Mouse (Mus musculus) gastrocnemius, postnatal 10 days (tissue): ENCODE results near the gene Cbl. TPM values are rescaled to one million over a fixed set of nuclear protein-coding genes. Genes with fewer than 3 reads are reported as not detected.

Experiments used
- DNase-seq: peaks from one replicate; pipeline ENCODE4 v3.0.0; 2021; ENCODE audit warnings: mixed read lengths
- total RNA-seq, 2 experiments: library from RNA; stranded (reverse); gene quantifications; 2 replicates each; pipeline ENCODE4 v1.2.3; 2021

The Cbl gene
- total RNA-seq, 2 experiments from 2014 or later, result 15.8 to 22.1 TPM

DNA sequence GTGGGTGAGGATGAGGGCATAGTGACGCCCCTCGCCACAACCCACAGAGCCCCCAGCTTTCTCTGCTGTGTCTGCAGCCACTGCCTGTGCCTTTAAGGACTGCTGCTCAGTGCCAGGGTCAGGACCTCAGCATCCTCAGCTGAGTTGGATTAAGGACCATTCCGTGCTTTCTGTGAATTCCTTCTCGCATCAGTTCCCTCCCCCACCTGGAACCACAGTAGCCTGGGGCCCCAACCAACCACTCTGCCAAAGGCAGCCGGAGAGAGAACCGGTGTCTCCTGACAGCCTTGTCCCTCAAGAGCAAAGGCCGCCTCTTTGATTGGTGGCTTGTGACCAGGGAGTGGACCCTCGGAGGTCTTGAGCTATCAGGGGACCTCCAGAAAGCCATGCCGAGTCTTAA is 132.4 kb downstream of the Cbl start, which contains the start of gene Mfrp:
Gene Mfrp, plus strand, starts transcription at position 240 of the 400 bp plus-strand sequence.
- no peak for DNase-seq

DNA sequence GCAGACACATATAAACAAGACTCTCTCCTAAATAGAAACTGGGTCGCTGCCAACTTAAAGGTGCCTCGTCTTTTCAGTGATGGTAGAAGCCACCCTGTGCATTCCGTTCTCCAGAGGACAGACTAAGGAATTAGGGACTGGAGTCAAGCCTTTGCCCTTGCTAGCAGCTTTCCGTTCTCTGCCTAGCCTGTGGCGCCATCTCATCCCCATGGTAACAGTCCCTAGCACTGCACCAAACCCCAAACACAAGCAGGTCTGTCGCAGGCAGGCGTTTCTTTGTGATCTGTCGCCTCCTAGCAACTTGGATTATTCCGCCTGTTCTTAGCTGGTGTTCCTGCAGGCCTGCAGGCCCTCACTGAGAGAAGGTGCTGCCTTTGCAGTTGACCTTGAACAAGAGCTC is 137.3 kb downstream of the Cbl start:
- no peak for DNase-seq

DNA sequence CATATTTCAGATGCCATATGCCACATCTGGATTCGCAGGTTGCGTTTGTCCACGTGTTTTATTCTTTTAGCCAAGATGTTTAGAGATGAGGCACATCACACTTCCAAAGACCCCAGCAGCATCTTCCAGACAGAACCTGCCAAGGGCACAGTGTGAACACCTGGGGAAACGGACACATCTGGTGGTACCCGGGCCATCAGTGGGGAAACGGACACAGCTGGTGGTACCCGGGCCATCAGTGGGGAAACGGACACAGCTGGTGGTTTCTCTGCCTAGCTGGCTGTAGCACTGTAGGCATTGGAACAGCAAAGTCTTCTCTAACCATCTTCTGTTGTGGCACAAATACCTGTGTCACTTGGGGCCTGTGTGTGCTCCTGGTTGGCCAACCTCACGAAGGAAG is 138.1 kb downstream of the Cbl start:
- DNase-seq, result no peak

DNA sequence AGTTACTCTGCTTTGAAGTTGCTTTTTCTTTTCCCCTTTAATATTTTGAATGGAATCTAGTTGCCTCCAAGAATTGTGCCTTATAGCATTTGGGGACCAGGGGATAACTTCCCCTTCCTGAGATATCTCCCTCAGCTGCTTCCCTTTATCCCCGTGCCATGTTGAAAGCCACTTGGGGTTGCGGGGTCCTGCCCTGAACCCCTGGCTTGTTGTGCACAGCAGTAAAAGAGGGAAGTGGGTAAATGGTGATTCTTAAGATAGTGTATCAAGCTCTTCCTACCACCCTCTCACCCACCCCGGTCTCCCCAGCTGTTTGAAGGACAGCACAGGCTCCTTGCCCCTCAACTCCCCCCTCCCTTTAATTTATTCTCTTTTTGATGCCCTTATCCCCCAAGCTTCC is 139.1 kb downstream of the Cbl start:
- DNase-seq, result no peak

DNA sequence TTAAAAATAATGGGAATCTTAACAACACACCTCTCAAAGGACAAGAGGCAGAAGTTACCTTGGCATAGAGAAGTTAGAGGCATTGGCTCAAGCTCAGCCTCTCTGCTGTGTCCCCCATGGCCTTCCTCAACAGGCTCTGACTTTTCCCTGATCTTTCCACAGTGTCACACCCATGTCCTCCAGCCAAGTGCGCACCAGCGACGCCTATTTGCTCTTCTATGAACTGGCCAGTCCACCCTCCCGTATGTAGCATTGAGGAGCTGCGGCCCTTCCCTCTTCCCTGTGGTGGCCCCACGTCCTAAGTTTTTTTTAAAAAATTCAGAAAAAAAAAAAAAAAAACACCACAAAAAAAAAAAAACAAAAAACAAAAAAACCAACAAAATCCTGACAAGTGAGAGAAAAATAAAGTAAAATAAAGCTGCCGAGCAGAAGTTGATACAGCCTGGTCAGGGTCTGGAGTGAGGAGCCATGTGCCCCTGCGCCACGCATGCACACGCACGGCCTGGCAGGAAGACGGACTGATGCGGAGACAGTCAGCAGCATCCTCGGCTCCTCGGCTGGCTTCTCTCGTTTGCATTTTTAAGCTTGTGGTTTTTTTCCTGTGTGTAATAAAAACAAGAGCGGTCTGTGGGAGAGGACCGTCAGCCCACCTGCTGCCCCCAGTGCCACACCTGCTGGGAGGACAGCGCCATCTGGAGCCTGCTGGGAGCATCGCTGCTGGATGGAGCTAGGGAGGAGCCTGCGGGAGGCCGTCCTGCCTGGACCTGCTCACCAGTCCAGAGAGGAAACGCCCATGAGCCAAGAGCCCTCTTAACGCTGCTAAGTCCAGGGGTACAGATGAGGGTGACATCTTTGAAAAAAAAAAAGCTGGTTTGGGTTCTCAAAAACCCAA is 140.0 kb downstream of the Cbl start:
- peak; percentile 82 for DNase-seq

Other genes with a start within 250 kb of the Cbl start
- gene Thy1, start 190.7 kb downstream of the Cbl start, total RNA-seq, result 10 to 100 TPM; 42.5 to 44.6 TPM
- 100 to 1,000 TPM; 102 to 133 TPM for gene Usp2, start 167.0 kb downstream of the Cbl start, total RNA-seq
- gene Mfrp, start 132.3 kb downstream of the Cbl start, total RNA-seq, result under 1 TPM in 1 of 2 experiments, not detected in 1; 0.18 TPM
- 10 to 100 TPM; 25.9 to 26.0 TPM for gene C1qtnf5, start 126.8 kb downstream of the Cbl start, total RNA-seq
- gene Gm49380, start 120.5 kb downstream of the Cbl start, total RNA-seq, result under 1 TPM; 0.23 to 0.49 TPM
- 10 to 100 TPM; 13.0 to 15.1 TPM for gene Rnf26, start 120.5 kb downstream of the Cbl start, total RNA-seq
- 100 to 1,000 TPM; 107 to 115 TPM for gene Mcam, start 99.6 kb downstream of the Cbl start, total RNA-seq
- gene Ccdc153, start 6.6 kb upstream of the Cbl start, total RNA-seq, result not detected
- gene Pdzd3, start 17.4 kb upstream of the Cbl start, total RNA-seq, result 1 to 10 TPM; 1.2 to 1.4 TPM
- 10 to 100 TPM; 21.6 to 23.0 TPM for gene Nlrx1, start 34.5 kb upstream of the Cbl start, total RNA-seq
- gene Abcg4, start 54.6 kb upstream of the Cbl start, total RNA-seq, result 1 to 10 TPM in 1 of 2 experiments, under 1 TPM in 1; 0.68 to 1.3 TPM
- 10 to 100 TPM in 1 of 2 experiments, 1 to 10 TPM in 1; 9.8 to 11.0 TPM for gene Hinfp, start 71.6 kb upstream of the Cbl start, total RNA-seq
- 10 to 100 TPM in 1 of 2 experiments, 1 to 10 TPM in 1; 7.5 to 15.7 TPM for gene C2cd2l, start 86.2 kb upstream of the Cbl start, total RNA-seq
- gene Dpagt1, start 92.0 kb upstream of the Cbl start, total RNA-seq, result 10 to 100 TPM; 11.7 to 17.0 TPM
- gene H2afx, start 100.6 kb upstream of the Cbl start, total RNA-seq, result 10 to 100 TPM; 41.0 to 47.2 TPM
- 10 to 100 TPM; 29.2 to 31.0 TPM for gene Hmbs, start 110.2 kb upstream of the Cbl start, total RNA-seq
- gene Vps11, start 127.6 kb upstream of the Cbl start, total RNA-seq, result 10 to 100 TPM; 18.2 to 20.2 TPM
- gene Hyou1, start 145.4 kb upstream of the Cbl start, total RNA-seq, result 10 to 100 TPM; 27.0 to 36.3 TPM
- gene Slc37a4, start 162.8 kb upstream of the Cbl start, total RNA-seq, result 100 to 1,000 TPM; 120 to 138 TPM
- gene Rps25, start 173.1 kb upstream of the Cbl start, total RNA-seq, result 1,000 to 10,000 TPM; 1,287 to 1,346 TPM
- 10 to 100 TPM; 28.2 to 35.3 TPM for gene Trappc4, start 173.6 kb upstream of the Cbl start, total RNA-seq
- gene Ccdc84, start 184.5 kb upstream of the Cbl start, total RNA-seq, result 10 to 100 TPM in 1 of 2 experiments, 1 to 10 TPM in 1; 5.9 to 10.2 TPM
- gene Foxr1, start 207.1 kb upstream of the Cbl start, total RNA-seq, result not detected
- gene Upk2, start 220.9 kb upstream of the Cbl start, total RNA-seq, result under 1 TPM; 0.38 to 0.65 TPM
- 10 to 100 TPM; 65.4 to 77.6 TPM for gene Bcl9l, start 248.8 kb upstream of the Cbl start, total RNA-seq